Mouse (Mus musculus): Measurements from ENCODE around the gene Bdkrb2. TPM values are rescaled to one million over a fixed set of nuclear protein-coding genes. Genes with fewer than 3 reads are reported as not detected.

The Bdkrb2 gene
- polyA plus RNA-seq, 1 experiment = 0.58 TPM

DNA sequence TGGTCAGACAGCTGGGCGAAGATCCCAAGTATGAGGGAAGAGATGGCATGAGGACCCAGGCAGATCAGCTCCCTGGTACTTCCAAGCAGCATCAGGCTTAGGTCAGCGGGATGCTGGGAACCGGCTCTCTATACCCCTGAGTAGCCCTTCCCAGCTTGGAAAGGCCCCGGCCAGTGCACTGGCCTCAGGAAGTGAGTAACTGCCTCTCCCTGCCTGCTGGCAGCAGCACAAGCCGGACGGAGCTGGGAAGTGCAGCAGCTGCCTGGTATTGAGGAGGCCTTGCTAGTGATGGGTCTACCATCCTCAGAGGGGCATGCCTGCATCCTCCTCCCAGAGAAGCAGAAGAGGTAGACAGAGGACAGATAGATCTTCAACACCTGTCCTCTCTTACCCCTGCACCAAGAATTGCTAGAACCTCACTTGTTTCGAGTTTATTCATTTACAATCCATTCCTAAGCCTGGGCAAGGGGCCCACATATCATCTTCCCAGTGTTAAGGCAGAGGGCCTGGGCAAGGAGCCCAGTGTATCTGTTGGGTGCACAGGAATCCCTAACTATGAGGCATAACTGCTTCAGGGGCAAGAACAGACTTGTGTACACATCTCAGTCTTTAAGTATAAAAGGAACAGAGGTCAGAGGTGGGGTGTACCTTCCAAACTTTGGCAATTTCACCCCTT is 5.6 kb upstream of the Bdkrb2 start:
- Histone ChIP-seq H3K4me3 (ENCODE audit: insufficient read depth, low read length) (no peak overlapping the region), H3K27ac (ENCODE audit: insufficient read depth, low read length) (peak overlapping the region; percentile 13; the same call in 1 of the 2 replicates), H3K4me1 (ENCODE audit: control insufficient read depth, insufficient read depth, low read length) (peaks cover 7% of the 10 kb centered on the region)
- no peak for TF ChIP-seq CTCF (IDR thresholded peaks at IDR 0.05; ENCODE audit: borderline replicate concordance, insufficient read depth, low read length)
- TF ChIP-seq POLR2A (IDR thresholded peaks at IDR 0.05; ENCODE audit: low read depth, low read length) = no peak

DNA sequence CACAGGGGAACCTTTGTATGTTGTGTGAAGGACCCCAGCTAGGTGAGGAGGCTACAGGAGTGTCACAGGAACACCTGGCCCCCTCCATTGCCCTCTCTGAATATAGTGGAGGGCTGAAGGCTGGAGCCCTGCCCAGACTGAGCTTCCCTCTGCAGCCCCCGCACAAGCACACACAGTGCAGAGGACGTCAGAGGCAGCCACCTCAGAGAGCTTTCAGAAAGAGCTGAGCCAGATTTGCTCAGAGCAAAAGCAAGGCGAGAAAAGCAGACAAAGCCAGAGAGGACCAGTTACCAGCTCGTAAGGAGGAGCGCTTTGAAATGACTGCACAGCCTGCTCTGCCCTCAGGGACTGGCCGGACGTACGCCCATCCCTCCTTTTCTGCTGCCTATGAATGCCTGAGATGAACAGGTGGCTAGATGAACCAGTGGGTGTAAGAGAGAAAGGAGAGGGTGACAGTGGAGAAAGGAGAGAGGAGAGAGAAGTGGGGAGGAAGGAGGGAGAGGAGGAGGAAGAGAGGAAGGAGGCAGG is 2.0 kb upstream of the Bdkrb2 start:
- H3K27ac ChIP-seq (ENCODE audit: insufficient read depth, low read length) = no peak overlapping the region
- no peak for TF ChIP-seq CTCF (IDR thresholded peaks at IDR 0.05; ENCODE audit: borderline replicate concordance, insufficient read depth, low read length)
- TF ChIP-seq POLR2A (IDR thresholded peaks at IDR 0.05; ENCODE audit: low read depth, low read length) = no peak

DNA sequence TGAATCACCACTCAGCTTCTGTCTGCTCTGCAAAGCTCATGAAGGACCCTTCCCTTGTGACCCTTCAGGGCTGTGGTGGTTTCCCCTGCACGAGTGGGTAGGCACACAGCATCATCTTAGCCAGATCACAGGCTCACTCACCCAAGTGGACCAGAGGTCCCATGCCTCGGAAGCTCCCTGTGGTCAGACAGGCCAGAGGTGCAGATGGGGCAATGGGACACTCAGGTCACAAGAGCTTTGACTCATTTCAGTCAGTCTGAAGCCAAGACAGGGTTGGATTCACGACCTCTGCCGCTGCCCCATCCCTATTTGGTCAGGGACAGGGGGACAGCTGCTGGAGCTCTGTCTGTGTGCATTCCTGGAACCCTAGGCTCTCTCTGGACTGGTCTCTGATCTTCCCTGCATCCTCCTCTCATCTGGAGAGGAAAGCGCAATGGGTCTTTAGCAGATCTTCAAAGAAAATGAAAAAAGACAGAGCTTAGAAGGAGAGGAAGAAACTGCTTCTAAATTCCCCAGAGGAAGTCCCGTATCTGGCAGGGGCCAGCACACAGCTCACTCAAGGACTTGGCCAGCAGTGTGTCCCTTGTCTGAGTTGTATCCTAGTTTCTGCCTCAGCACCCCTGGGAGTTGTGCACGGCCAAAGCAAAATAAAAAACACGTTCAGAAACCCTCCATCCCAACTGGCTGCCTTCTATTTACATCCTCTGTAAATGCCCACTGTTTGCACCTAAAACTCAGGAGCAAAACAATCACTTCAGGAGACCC is 788 bp upstream of the Bdkrb2 start:
- no peak for TF ChIP-seq CTCF (IDR thresholded peaks at IDR 0.05; ENCODE audit: borderline replicate concordance, insufficient read depth, low read length)
- no peak for TF ChIP-seq POLR2A (IDR thresholded peaks at IDR 0.05; ENCODE audit: low read depth, low read length)

More for the DNA sequence above, 2.0 kb upstream of the Bdkrb2 start:
- peaks cover 7% of the 10 kb centered on the region for H3K4me1 ChIP-seq (ENCODE audit: control insufficient read depth, insufficient read depth, low read length)
- no peak overlapping the region for H3K4me3 ChIP-seq (ENCODE audit: insufficient read depth, low read length)

DNA sequence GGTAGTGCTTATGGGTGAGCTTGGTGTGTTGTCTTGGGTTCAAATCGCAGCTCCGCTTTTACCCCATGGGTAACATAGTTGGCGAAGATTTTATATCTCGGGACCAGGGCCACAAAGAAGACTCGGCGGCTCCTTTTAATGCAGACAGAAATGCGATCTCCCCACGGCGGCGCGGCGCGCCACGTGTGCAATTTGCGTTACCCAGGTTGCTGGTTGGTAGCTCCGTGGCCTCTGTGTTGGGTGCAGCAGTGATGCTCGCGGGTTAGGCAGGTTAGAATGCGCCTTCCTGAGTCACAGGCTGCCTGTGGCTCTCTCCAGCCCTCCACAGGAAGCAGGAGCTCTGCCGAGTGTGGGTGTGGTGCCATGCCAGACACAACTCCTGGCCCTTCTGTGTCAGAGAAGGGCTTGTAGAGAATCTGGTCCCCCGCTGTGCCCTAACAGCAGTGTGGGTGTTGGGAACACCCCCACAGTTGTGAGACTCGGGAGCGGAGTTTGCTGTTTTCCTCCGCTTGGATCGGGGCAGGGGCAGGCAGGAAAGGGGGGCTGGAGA is 775 bp downstream of the Bdkrb2 start:
- Histone ChIP-seq H3K4me3 (ENCODE audit: insufficient read depth, low read length) (no peak overlapping the region), H3K4me1 (ENCODE audit: control insufficient read depth, insufficient read depth, low read length) (no peaks in the 10 kb centered on the region; the same call in 1 of the 2 replicates), H3K27ac (ENCODE audit: insufficient read depth, low read length) (no peak overlapping the region)
- TF ChIP-seq CTCF (IDR thresholded peaks at IDR 0.05; ENCODE audit: borderline replicate concordance, insufficient read depth, low read length) (no peak), POLR2A (IDR thresholded peaks at IDR 0.05; ENCODE audit: low read depth, low read length) (no peak)

More for the DNA sequence above, 788 bp upstream of the Bdkrb2 start:
- no peak overlapping the region for H3K4me3 ChIP-seq (ENCODE audit: insufficient read depth, low read length)
- no peak overlapping the region for H3K27ac ChIP-seq (ENCODE audit: insufficient read depth, low read length)
- H3K4me1 ChIP-seq (ENCODE audit: control insufficient read depth, insufficient read depth, low read length) = no peaks in the 10 kb centered on the region; the same call in 1 of the 2 replicates

- TF ChIP-seq POLR2A (IDR thresholded peaks at IDR 0.05; ENCODE audit: low read depth, low read length) (no peak), CTCF (IDR thresholded peaks at IDR 0.05; ENCODE audit: borderline replicate concordance, insufficient read depth, low read length) (no peak)
- no peak overlapping the region for H3K4me3 ChIP-seq (ENCODE audit: insufficient read depth, low read length)
- H3K27ac ChIP-seq (ENCODE audit: insufficient read depth, low read length) = no peak overlapping the region
- no peaks in the 10 kb centered on the region; the same call in 1 of the 2 replicates for H3K4me1 ChIP-seq (ENCODE audit: control insufficient read depth, insufficient read depth, low read length)
Measured at GRCm38 (mm10) chr12:105565221-105565620, 2.2 kb downstream of the Bdkrb2 start.

DNA sequence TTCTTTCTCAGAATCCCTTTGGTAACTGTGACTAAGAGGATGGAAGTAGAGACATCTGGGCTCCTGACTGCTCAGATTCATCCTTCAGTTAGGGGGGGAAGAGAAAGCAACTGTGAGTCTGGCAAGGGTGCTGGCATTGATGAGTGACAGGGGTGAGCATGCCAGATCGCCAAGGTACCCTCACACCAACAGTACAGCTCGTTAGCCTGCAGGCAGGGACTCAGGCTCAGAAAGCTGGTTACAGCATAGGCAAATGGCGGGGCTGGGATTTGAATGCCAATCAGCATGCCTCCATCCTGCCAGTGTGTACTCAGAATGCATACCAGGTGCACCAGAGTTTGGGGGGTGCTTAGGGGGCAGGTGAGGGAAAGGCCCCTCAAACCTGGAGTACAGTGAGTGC is 8.8 kb downstream of the Bdkrb2 start:
- no peaks in the 10 kb centered on the region for H3K4me1 ChIP-seq (ENCODE audit: control insufficient read depth, insufficient read depth, low read length)
- no peak overlapping the region for H3K4me3 ChIP-seq (ENCODE audit: insufficient read depth, low read length)
- H3K27ac ChIP-seq (ENCODE audit: insufficient read depth, low read length) = no peak overlapping the region
- no peak for TF ChIP-seq CTCF (IDR thresholded peaks at IDR 0.05; ENCODE audit: borderline replicate concordance, insufficient read depth, low read length)
- no peak for TF ChIP-seq POLR2A (IDR thresholded peaks at IDR 0.05; ENCODE audit: low read depth, low read length)

- Histone ChIP-seq H3K4me3 (ENCODE audit: insufficient read depth, low read length) (no peak overlapping the region), H3K27ac (ENCODE audit: insufficient read depth, low read length) (no peak overlapping the region)
- TF ChIP-seq CTCF (IDR thresholded peaks at IDR 0.05; ENCODE audit: borderline replicate concordance, insufficient read depth, low read length) = no peak
- no peak for TF ChIP-seq POLR2A (IDR thresholded peaks at IDR 0.05; ENCODE audit: low read depth, low read length)
Measured at GRCm38 (mm10) chr12:105572622-105573021, 9.6 kb downstream of the Bdkrb2 start.

DNA sequence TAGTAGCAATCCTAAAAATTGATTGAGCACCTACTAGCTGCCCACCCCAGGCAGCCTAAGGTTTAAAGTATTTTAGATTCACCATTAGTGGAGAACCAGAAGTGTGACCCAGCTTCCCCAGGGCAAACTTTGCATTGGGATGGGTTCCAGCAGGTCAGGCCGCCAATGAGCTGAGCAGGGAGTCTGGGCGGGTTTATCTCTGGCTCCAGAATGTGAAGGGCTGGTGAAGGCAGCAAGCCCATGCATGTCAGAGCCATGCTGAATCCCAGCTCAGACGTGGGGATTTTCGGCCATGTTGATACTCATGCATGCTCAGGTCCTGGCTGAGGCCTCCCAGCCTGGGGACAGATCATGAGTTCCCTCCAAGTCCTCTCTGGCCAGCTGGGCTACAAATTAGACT is 11.3 kb downstream of the Bdkrb2 start:
- Histone ChIP-seq H3K27ac (ENCODE audit: insufficient read depth, low read length) (no peak overlapping the region), H3K4me3 (ENCODE audit: insufficient read depth, low read length) (no peak overlapping the region), H3K4me1 (ENCODE audit: control insufficient read depth, insufficient read depth, low read length) (no peaks in the 10 kb centered on the region)
- TF ChIP-seq POLR2A (IDR thresholded peaks at IDR 0.05; ENCODE audit: low read depth, low read length) (no peak), CTCF (IDR thresholded peaks at IDR 0.05; ENCODE audit: borderline replicate concordance, insufficient read depth, low read length) (no peak)

More at GRCm38 (mm10) chr12:105572622-105573021, 9.6 kb downstream of the Bdkrb2 start:
- H3K4me1 ChIP-seq (ENCODE audit: control insufficient read depth, insufficient read depth, low read length) = no peaks in the 10 kb centered on the region

DNA sequence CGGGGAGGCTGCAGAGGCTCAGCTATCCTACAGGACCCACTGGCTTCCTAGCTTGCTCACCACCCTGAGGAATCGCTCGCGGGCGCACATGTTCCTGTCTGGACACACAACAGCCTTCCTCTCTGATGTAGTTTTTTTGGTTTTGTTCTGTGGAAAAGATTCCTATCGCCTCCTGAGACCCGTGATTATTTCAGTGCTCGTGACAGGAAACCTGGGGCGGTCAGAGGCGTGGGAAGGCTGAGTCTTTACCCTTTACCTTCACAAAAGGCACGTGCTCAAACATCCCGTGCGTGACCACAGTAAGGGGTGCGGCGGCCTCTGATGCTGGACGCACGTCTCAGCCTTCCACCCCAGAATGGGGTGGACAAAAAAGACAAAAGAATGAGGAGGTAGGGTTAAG is 17.5 kb downstream of the Bdkrb2 start:
- Histone ChIP-seq H3K4me1 (ENCODE audit: control insufficient read depth, insufficient read depth, low read length) (no peaks in the 10 kb centered on the region), H3K27ac (ENCODE audit: insufficient read depth, low read length) (no peak overlapping the region), H3K4me3 (ENCODE audit: insufficient read depth, low read length) (no peak overlapping the region)
- no peak for TF ChIP-seq CTCF (IDR thresholded peaks at IDR 0.05; ENCODE audit: borderline replicate concordance, insufficient read depth, low read length)
- TF ChIP-seq POLR2A (IDR thresholded peaks at IDR 0.05; ENCODE audit: low read depth, low read length) = no peak

Data from embryonic fibroblast, embryonic 13.5 days (primary cell).